Mouse (Mus musculus) regulatory T cell (primary cell): ENCODE measurements around the gene Riox2.
"Not testable (repeated sequence)": the region's sequence is repeated elsewhere in the genome, so short reads cannot be mapped to it uniquely, and the experiment has no call there.

Source experiments
- in situ Hi-C: fragments of 300-600 bp; cut with MboI, MseI; formaldehyde crosslinking; loops from one replicate; pipeline ENCODE4 v1.15.1; 2025; ENCODE audit warnings: high pct_unique_total_duplicates

The Riox2 gene

GRCm38 (mm10) chr16:59471637-59472278 is at the start of gene Riox2:
Gene Riox2 (plus strand): TSS chr16:59471775.
- in situ Hi-C loops = loop anchor here (10.0 kb wide), 1 partner anchor 787 kb away; no protein-coding TSS in a partner anchor

GRCm38 (mm10) chr16:59427960-59428359 is 43.6 kb upstream of the Riox2 start:
- in situ Hi-C loops = no loop called here

DNA sequence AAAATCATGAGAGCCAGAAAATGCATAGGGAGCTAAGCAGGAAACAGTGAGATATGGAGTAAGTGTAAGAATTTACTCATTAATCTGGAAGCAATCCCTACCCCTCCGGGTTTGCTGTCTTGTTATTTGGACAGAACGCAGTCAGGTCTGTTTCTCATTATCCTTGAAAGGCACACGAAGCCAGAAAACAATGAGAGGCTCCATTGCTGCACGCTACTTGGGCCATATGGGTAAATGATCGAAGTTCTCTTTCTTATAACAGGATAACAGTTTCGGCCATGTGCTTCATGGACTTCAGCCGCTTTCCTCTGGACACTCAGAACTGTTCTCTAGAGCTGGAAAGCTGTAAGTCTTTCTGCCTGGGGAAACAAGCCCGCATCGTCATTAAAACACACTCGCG is 38.4 kb upstream of the Riox2 start:
- in situ Hi-C loops = loop anchor here (10.0 kb wide), 1 partner anchor 1808 kb away; no protein-coding TSS in a partner anchor

- in situ Hi-C loops = no loop called here
These were observed 26.6 kb upstream of the Riox2 start for GRCm38 (mm10) chr16:59444880-59445559.

GRCm38 (mm10) chr16:59448181-59448580 is 23.4 kb upstream of the Riox2 start:
- in situ Hi-C loops = no loop called here

GRCm38 (mm10) chr16:59449092-59449491 is 22.5 kb upstream of the Riox2 start:
- in situ Hi-C loops = no loop called here

GRCm38 (mm10) chr16:59451813-59452212 is 19.8 kb upstream of the Riox2 start:
- in situ Hi-C loops = no loop called here

DNA sequence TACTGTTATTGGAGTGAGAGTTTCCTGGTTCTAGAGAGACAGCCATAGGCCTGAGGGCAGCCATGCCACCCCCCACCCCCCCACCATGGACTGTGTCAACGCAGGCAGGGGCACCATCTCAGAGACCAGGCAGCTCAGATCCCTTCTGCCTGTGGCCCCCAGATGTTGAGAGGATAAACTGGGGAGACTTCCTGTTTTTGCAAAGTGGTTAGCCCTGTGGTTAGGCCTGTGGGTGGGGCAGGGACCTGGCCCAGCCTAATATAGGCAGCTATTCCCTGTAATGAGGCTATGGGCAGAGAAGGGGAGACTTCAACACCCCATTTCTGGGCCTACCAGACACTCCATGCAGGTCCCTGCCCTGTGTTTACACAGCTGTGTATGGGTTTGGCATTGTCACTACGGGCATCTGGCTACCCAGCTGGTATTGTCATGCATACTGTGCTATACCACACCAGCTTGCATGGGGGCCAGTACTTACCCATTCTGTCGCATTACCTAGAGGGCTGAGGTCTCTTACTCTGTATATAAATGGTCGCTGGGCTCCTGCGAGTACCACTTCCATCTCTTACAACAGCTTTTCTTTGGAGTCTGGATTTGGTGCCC is 12.2 kb upstream of the Riox2 start:
- in situ Hi-C loops = not testable (repeated sequence)

GRCm38 (mm10) chr16:59463567-59463966 is 8.0 kb upstream of the Riox2 start:
- in situ Hi-C loops = no loop called here

DNA sequence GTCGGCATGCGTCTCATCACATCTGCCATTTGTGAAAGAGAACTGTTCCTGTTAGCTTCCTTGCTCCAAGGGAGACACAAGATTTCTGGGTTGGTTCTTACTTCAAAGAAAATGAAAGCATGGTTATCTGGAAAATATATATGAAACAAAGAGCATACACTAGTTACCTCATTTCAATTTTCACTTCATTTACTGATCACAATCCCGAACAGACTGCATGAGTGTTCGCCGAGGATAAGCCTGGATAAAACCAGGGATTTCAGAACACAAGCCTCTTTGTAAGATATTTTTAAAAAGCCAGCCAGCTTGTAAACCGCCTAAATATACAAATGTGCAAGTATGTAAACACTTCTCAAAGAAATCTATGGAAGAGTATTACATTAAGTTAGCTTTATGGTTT is 7.6 kb upstream of the Riox2 start:
- in situ Hi-C loops = no loop called here

GRCm38 (mm10) chr16:59469846-59470245 is 1.7 kb upstream of the Riox2 start:
- in situ Hi-C loops = loop anchor here (5.0 to 10.0 kb wide), 3 partner anchors 47 to 785 kb away; no protein-coding TSS in a partner anchor

GRCm38 (mm10) chr16:59472546-59472945 is 971 bp downstream of the Riox2 start:
- in situ Hi-C loops = loop anchor here (10.0 kb wide), 1 partner anchor 788 kb away; no protein-coding TSS in a partner anchor

GRCm38 (mm10) chr16:59474788-59475187 is 3.2 kb downstream of the Riox2 start:
- in situ Hi-C loops = loop anchor here (5.0 to 10.0 kb wide), 2 partner anchors 128 to 790 kb away; partner anchors contain the start of gene Crybg3

DNA sequence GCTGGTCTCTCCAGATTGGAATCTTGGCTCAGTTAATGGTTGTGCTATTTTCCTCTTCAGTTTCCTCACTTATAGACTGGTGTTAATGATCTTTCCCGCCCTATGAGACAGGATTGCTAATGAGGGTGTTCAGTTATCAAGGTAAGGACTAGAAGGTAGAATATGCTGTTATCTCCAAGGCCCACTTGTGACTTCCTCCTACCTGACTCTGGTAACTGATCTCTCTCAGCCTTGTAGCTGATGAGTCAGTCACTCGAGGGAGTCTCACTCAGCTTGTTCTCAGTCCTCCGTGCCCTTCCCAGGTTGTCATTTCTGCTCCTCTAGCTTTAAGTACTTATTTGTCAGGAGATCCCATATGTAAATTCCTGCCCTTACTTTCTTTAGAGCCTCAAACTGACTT is 6.4 kb downstream of the Riox2 start:
- in situ Hi-C loops = loop anchor here (5.0 to 10.0 kb wide), 2 partner anchors 124 to 793 kb away; partner anchors contain the start of gene Crybg3

GRCm38 (mm10) chr16:59487239-59487638 is 15.7 kb downstream of the Riox2 start:
- in situ Hi-C loops = no loop called here

GRCm38 (mm10) chr16:59487975-59488548 is 16.5 kb downstream of the Riox2 start:
- in situ Hi-C loops = no loop called here

- in situ Hi-C loops = no loop called here
These were observed 21.6 kb downstream of the Riox2 start for GRCm38 (mm10) chr16:59493199-59493598.

DNA sequence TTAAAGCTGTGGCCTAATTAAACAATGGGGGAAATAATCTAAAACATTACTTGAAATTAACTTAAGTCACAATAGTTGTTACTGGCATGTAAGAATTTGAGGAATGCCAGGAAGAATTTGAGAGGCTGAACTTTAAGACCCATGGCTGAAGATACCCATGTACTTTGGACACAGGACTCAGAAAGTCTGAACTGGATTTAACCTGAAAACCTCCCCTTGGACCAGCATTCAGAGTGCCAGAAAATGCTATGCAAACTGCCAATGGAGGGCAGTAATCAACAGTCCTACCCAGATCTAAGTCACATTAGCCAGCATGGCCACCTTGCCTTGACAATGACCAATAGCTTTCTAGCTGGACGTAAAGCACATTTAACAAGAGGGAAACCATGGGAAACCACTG is 26.4 kb downstream of the Riox2 start:
- in situ Hi-C loops = no loop called here

- in situ Hi-C loops = no loop called here
These were observed 27.6 kb downstream of the Riox2 start for GRCm38 (mm10) chr16:59499180-59499579.

GRCm38 (mm10) chr16:59509830-59510229 is 38.3 kb downstream of the Riox2 start:
- in situ Hi-C loops = no loop called here

GRCm38 (mm10) chr16:59515169-59515568 is 43.6 kb downstream of the Riox2 start:
- in situ Hi-C loops = loop anchor here (5.0 kb wide), 1 partner anchor 48 kb away; no protein-coding TSS in a partner anchor

GRCm38 (mm10) chr16:59516965-59517364 is 45.4 kb downstream of the Riox2 start:
- in situ Hi-C loops = loop anchor here (5.0 kb wide), 1 partner anchor 50 kb away; no protein-coding TSS in a partner anchor
